Mouse (Mus musculus): ENCODE results near the gene Egfl7.

The Egfl7 gene

DNA sequence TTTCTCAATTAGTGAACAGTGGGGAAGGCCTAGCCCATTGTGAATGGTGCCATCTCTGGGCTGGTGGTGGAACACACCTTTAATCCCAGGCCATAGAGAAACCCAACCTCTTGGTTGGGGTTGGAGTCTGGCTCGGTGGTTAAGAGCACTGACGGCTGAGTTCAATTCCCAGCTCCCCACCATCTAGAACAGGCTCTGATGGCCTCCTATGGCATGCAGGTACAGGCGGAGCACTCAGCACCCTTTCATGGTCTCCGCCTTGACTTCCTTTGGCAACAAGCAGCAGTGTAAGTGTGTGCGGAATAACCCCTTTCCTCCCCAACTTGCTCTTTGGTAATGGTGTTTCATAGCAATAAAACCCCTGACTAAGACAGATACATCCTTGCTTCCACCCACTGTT lies 58.8 kb downstream of the Egfl7 start:
- no peak for DNase-seq (ENCODE audit: low spot score in 2 of 2)

DNA sequence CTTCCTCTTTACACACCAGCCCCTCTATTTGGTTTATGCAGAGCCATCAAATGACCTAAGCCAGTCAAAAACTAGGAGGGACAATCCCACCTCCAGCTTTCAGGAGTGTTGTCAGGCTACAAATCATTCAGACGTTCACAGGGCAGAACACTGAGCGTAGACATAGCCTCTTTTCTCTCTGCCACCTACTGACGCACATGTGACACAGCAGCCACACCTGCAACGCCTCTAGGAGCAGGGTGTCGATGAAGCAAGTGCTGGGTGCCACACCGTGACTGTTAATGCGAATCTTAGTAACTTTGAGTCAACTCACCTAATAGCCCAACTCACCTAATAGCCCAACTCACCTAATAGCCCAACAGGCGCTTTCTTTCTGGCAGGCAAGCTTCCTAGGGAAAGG lies 59.3 kb downstream of the Egfl7 start:
- peak in 1 of 2 experiments; percentile 20 for DNase-seq (ENCODE audit: low spot score in 2 of 2)

DNA sequence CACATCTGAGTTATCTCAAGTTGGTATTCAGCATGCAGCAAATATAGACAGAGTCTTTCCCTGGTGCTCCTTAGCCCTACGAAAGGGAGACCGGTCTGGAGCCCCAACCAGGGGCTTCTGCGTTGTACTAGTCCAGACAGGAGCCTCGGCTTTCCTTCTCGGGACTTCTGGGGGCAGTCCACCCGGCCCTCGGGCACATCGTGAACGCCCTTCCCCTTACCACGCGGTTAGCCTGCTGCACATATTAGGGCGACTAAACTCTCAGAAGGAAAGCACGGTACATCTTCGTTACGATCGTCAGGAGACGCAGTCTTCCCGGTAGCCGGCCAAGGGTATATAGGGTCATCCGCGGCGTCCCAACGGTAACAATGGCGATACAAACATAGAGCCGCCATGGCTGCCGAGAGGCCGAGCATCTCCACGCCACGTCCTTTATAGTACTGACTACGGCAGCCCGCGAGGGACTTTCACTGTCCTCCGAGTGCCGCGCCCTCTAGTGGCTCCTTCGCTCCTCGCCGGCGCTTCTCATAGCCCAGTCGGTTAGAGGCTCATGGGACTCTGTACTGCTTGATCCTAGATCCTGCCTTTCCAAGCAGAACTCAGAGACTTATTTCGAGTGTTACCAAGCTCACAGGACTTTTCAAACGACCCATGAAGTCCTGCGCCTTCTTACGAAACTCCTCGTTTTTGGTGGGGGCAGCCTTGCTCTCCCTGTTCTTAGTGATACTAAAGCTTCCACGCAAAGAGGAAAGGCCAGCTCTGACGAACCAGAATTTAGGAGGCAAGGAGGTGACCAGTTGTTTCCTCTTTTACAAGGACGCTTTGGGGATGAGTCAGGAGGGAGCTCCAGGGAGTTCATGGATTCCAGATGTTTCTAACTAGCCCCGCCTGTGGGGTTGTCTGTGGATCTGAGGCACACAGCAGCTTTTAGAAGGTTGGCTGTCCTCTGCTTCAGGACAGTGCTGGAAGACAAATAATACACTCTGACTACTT lies 60.3 kb downstream of the Egfl7 start:
- DNase-seq (ENCODE audit: low spot score in 2 of 2): peak; percentile 96 to 97

DNA sequence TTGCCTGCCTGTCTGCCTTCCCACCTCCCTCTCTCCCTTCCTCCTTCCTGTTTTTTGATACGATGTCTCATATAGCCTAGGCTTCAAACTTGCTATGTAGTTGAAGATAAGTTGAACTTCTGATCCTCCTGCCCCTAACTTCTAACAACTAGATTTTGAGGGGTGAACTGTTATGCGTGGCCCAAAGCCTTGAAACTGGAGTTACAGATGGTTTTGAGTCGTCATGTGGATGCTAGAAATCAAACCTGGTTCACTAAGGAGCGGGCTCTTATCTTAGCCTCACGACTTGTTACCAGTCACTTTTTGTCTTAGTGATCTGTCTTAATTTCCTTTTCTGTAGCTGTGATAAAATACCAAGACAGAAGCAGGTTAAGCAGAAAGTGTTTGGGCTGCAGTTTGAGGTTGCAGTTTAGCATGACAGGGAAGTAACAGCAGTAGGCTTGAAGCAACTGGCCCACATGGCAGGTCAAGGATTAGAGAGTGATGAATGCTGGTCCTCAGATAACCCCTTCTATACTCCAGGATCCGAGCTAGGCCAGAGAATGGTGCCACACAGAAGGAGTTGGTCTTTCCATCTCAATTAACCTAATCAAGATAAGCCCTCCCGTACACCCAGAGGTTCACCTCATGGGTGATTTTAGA lies 61.3 kb downstream of the Egfl7 start:
- no peak for DNase-seq (ENCODE audit: low spot score in 2 of 2)
